Mouse (Mus musculus) liver, embryonic 14.5 days (tissue): ENCODE data around the gene Nav1. TPM values are rescaled to one million over a fixed set of nuclear protein-coding genes. Genes with fewer than 3 reads are reported as not detected.

Experiments
- ATAC-seq: fragments of 200-750 bp; cut with Nextera tagmentation; 2 replicates; pipeline ENCODE4 v1.8.0; 2017; ENCODE audit warnings: moderate number of reproducible peaks, mild to moderate bottlenecking, moderate library complexity; ENCODE audit not compliant: insufficient read depth
- DNase-seq, 3 experiments: peaks; one replicate each; pipeline ENCODE4 v3.0.0-alpha.2; 2012 to 2013; ENCODE audit warnings: low read depth in 3 of 3, low spot score in 3 of 3
- H3K27ac ChIP-seq: fragments of 300-500 bp; sonication (generic); 2 replicates; pipeline ENCODE4 v1.5.1; 2014; ENCODE audit warnings: moderate library complexity, mild to moderate bottlenecking, control low read depth, inconsistent platforms
- H3K27me3 ChIP-seq: fragments of 300-500 bp; sonication (generic); 2 replicates; pipeline ENCODE4 v1.6.1; 2014; ENCODE audit warnings: mild to moderate bottlenecking, low read length, moderate library complexity; ENCODE audit not compliant: control insufficient read depth, insufficient read depth
- H3K36me3 ChIP-seq: fragments of 300-500 bp; sonication (generic); replicated peaks from 2 replicates; pipeline ENCODE4 v1.6.1; 2014; ENCODE audit warnings: low read depth; ENCODE audit not compliant: control insufficient read depth, insufficient read depth
- H3K4me1 ChIP-seq, 2 experiments: fragments of 200-500 bp in 1 of 2; fragments of 300-500 bp in 1 of 2; sonication (generic) in 1 of 2; replicated peaks; 2 replicates each; pipeline ENCODE4 v1.6.1; 2012 to 2014; ENCODE audit warnings: antibody characterized with exemption in 1 of 2, inconsistent platforms in 1 of 2, low read length in 1 of 2; ENCODE audit not compliant: control insufficient read depth in 2 of 2, insufficient read depth in 2 of 2
- H3K4me2 ChIP-seq: fragments of 300-500 bp; sonication (generic); 2 replicates; pipeline ENCODE4 v1.6.1; 2014; ENCODE audit warnings: low read depth, mild to moderate bottlenecking, control low read depth, moderate library complexity
- H3K4me3 ChIP-seq, 2 experiments: fragments of 200-500 bp in 1 of 2; fragments of 300-500 bp in 1 of 2; sonication (generic) in 1 of 2; 2 replicates each; pipeline ENCODE4 v1.5.1; 2012 to 2014; ENCODE audit warnings: low read depth in 2 of 2, low read length in 2 of 2, mild to moderate bottlenecking in 2 of 2, control low read depth in 1 of 2, inconsistent platforms in 1 of 2, moderate library complexity in 1 of 2; ENCODE audit not compliant: insufficient read depth in 1 of 2
- H3K9ac ChIP-seq: fragments of 300-500 bp; sonication (generic); replicated peaks from 2 replicates; pipeline ENCODE4 v1.6.1; 2014; ENCODE audit warnings: mild to moderate bottlenecking, control low read depth, moderate library complexity
- H3K9me3 ChIP-seq: fragments of 300-500 bp; sonication (generic); 2 replicates; pipeline ENCODE4 v1.6.1; 2016; ENCODE audit warnings: low read length, mixed read lengths; ENCODE audit not compliant: control insufficient read depth
- CTCF ChIP-seq: IDR thresholded peaks from 2 replicates; pipeline ENCODE4 v1.5.1; 2016; ENCODE audit warnings: antibody characterized with exemption, low read depth, control low read depth
- EP300 ChIP-seq: IDR thresholded peaks from 2 replicates; pipeline ENCODE4 v1.6.1; 2016; ENCODE audit warnings: antibody characterized with exemption, low read depth
- WGBS: fragments of 180-500 bp; shearing (Covaris S2); extraction: QIAGEN DNeasy Blood & Tissue Kit; methylation state at CpG from one replicate; pipeline ENCODE4 v1.1.7; 2014; ENCODE audit not compliant: insufficient replicate concordance; 5-methylcytosine and 5-hydroxymethylcytosine counted together
- polyA plus RNA-seq, 2 experiments: library from polyadenylated mRNA; depleted of rRNA in 1 of 2; stranded (reverse) in 1 of 2; unstranded in 1 of 2; fragments of >200 nt; fragmentation: Nextera tagmentation in 1 of 2; extraction: Ambion mirVana in 1 of 2; gene quantifications; 2 replicates each; pipeline versions ENCODE4 v1.2.1 to v1.2.3; 2012 to 2014

Gene Nav1
- polyA plus RNA-seq, 2 experiments: 1.0 to 1.5 TPM

GRCm38 (mm10) chr1:135542841-135543810 is 64.0 kb downstream of the Nav1 start:
- no peak for DNase-seq
- ATAC-seq: no peak
- H3K4me2 ChIP-seq: no peak overlapping the region
- no peaks in the 10 kb centered on the region for H3K27me3 ChIP-seq
- no peaks in the 10 kb centered on the region for H3K4me1 ChIP-seq
- H3K9me3 ChIP-seq: no peaks in the 10 kb centered on the region
- 50% methylated on average over 12 of the region's 12 CpGs for WGBS
- H3K4me3 ChIP-seq: no peak overlapping the region
- H3K36me3 ChIP-seq: no peaks in the 10 kb centered on the region
- TF ChIP-seq EP300: no peak
- TF ChIP-seq CTCF: no peak
- H3K27ac ChIP-seq: no peak overlapping the region
- H3K9ac ChIP-seq: no peak overlapping the region

- Histone ChIP-seq H3K9me3 (no peaks in the 10 kb centered on the region), H3K36me3 (no peaks in the 10 kb centered on the region), H3K4me3 (no peak overlapping the region), H3K9ac (no peak overlapping the region), H3K27me3 (no peaks in the 10 kb centered on the region), H3K27ac (no peak overlapping the region), H3K4me2 (no peak overlapping the region), H3K4me1 (no peaks in the 10 kb centered on the region)
- TF ChIP-seq EP300 (no peak), CTCF (no peak)
- ATAC-seq (no peak), DNase-seq (no peak)
- 66% methylated on average over 9 of the region's 9 CpGs for WGBS
These were observed 65.0 kb downstream of the Nav1 start for GRCm38 (mm10) chr1:135542080-135542479.

- DNase-seq (peak; percentile 24 to 34 (median 30)), ATAC-seq (peak; percentile 28; the same call in 1 of the 2 replicates)
- Histone ChIP-seq H3K4me1 (no peaks in the 10 kb centered on the region), H3K27ac (no peak overlapping the region), H3K27me3 (no peaks in the 10 kb centered on the region), H3K4me2 (no peak overlapping the region), H3K9ac (no peak overlapping the region), H3K4me3 (no peak overlapping the region), H3K9me3 (no peaks in the 10 kb centered on the region), H3K36me3 (no peaks in the 10 kb centered on the region)
- TF ChIP-seq EP300 (no peak), CTCF (peak; percentile 97)
- WGBS: 20% methylated on average over 4 of the region's 4 CpGs
These were observed 66.8 kb downstream of the Nav1 start for GRCm38 (mm10) chr1:135540270-135540669.

- no peak for DNase-seq
- H3K4me1 ChIP-seq: no peaks in the 10 kb centered on the region
- no peaks in the 10 kb centered on the region for H3K27me3 ChIP-seq
- WGBS: 63% methylated on average over 12 of the region's 12 CpGs
- H3K9me3 ChIP-seq: no peaks in the 10 kb centered on the region
- ATAC-seq: no peak
- no peak overlapping the region for H3K27ac ChIP-seq
- H3K9ac ChIP-seq: no peak overlapping the region
- no peak overlapping the region for H3K4me2 ChIP-seq
- H3K36me3 ChIP-seq: no peaks in the 10 kb centered on the region
- H3K4me3 ChIP-seq: no peak overlapping the region
- TF ChIP-seq EP300 (no peak), CTCF (no peak)
These were observed 68.4 kb downstream of the Nav1 start for GRCm38 (mm10) chr1:135538441-135539265.

GRCm38 (mm10) chr1:135536822-135537221 is 70.3 kb downstream of the Nav1 start:
- Histone ChIP-seq H3K4me2 (no peak overlapping the region), H3K9ac (no peak overlapping the region), H3K36me3 (no peaks in the 10 kb centered on the region), H3K4me1 (no peaks in the 10 kb centered on the region), H3K4me3 (no peak overlapping the region), H3K27ac (no peak overlapping the region), H3K9me3 (no peaks in the 10 kb centered on the region), H3K27me3 (no peaks in the 10 kb centered on the region)
- 75% methylated on average over 7 of the region's 7 CpGs for WGBS
- ATAC-seq (no peak), DNase-seq (no peak)
- TF ChIP-seq CTCF (no peak), EP300 (no peak)
